Mouse (Mus musculus): ENCODE data around the gene Wsb1.
"Not testable (repeated sequence)": the region's sequence is repeated elsewhere in the genome, so short reads cannot be mapped to it uniquely, and the experiment has no call there.

Gene Wsb1

GRCm38 (mm10) chr11:79254391-79255098 lies at the start of gene Wsb1:
Gene Wsb1, minus strand, starts transcription at chr11:79254671.
- peak; percentile 94 for DNase-seq (ENCODE audit: low spot score)

- DNase-seq (ENCODE audit: low spot score): not testable (repeated sequence)
These were observed 49.8 kb upstream of the Wsb1 start for GRCm38 (mm10) chr11:79304245-79304644.

GRCm38 (mm10) chr11:79303109-79303508 lies 48.6 kb upstream of the Wsb1 start:
- no peak for DNase-seq (ENCODE audit: low spot score)

GRCm38 (mm10) chr11:79299719-79300431 lies 45.4 kb upstream of the Wsb1 start:
- no peak for DNase-seq (ENCODE audit: low spot score)

- no peak for DNase-seq (ENCODE audit: low spot score)
These were observed 42.5 kb upstream of the Wsb1 start, which contains the start of gene Gm9964 for GRCm38 (mm10) chr11:79296856-79297491. Gene Gm9964, minus strand, starts transcription at chr11:79296906.

GRCm38 (mm10) chr11:79296167-79296566 lies 41.7 kb upstream of the Wsb1 start:
- peak; percentile 14 for DNase-seq (ENCODE audit: low spot score)

- DNase-seq (ENCODE audit: low spot score): no peak
These were observed 39.5 kb upstream of the Wsb1 start for GRCm38 (mm10) chr11:79293971-79294370.

GRCm38 (mm10) chr11:79293025-79293424 lies 38.6 kb upstream of the Wsb1 start:
- no peak for DNase-seq (ENCODE audit: low spot score)

- no peak for DNase-seq (ENCODE audit: low spot score)
These were observed 37.7 kb upstream of the Wsb1 start for GRCm38 (mm10) chr11:79292130-79292529.

- DNase-seq (ENCODE audit: low spot score): no peak
These were observed 37.2 kb upstream of the Wsb1 start for GRCm38 (mm10) chr11:79291651-79292050.

GRCm38 (mm10) chr11:79290473-79290872 lies 36.0 kb upstream of the Wsb1 start:
- peak; percentile 61 for DNase-seq (ENCODE audit: low spot score)

GRCm38 (mm10) chr11:79288913-79289640 lies 34.6 kb upstream of the Wsb1 start:
- no peak for DNase-seq (ENCODE audit: low spot score)

- DNase-seq (ENCODE audit: low spot score): no peak
These were observed 33.9 kb upstream of the Wsb1 start for GRCm38 (mm10) chr11:79288278-79288843.

GRCm38 (mm10) chr11:79287447-79287846 lies 33.0 kb upstream of the Wsb1 start:
- DNase-seq (ENCODE audit: low spot score): peak; percentile 76

GRCm38 (mm10) chr11:79286305-79286799 lies 31.9 kb upstream of the Wsb1 start:
- no peak for DNase-seq (ENCODE audit: low spot score)

GRCm38 (mm10) chr11:79283350-79284030 lies 29.0 kb upstream of the Wsb1 start:
- no peak for DNase-seq (ENCODE audit: low spot score)

- DNase-seq (ENCODE audit: low spot score): no peak
These were observed 26.9 kb upstream of the Wsb1 start for GRCm38 (mm10) chr11:79281396-79281795.

GRCm38 (mm10) chr11:79279732-79280405 lies 25.4 kb upstream of the Wsb1 start:
- no peak for DNase-seq (ENCODE audit: low spot score)

GRCm38 (mm10) chr11:79273757-79274156 lies 19.3 kb upstream of the Wsb1 start:
- DNase-seq (ENCODE audit: low spot score): no peak

GRCm38 (mm10) chr11:79273039-79273438 lies 18.6 kb upstream of the Wsb1 start:
- DNase-seq (ENCODE audit: low spot score): no peak

GRCm38 (mm10) chr11:79267171-79267570 lies 12.7 kb upstream of the Wsb1 start:
- DNase-seq (ENCODE audit: low spot score): peak; percentile 61
